In genomic region chr12:113219867-113220266, GRCm38 (mm10) we compare ENCODE assay signal across 10 mouse cellular contexts. TPM values are rescaled to one million over a fixed set of nuclear protein-coding genes. Genes with fewer than 3 reads are reported as not detected.
DNase-seq lines count a peak whose midpoint lies in the region; ATAC-seq and TF ChIP-seq lines count a peak whose summit lies in the region.
"Had no signal": no experiment of that assay in that cellular context is flagged by ENCODE, and none has a peak within 500 bp of the region (broad histone marks: within the 10 kb centered on the region; RNA-seq: fewer than 3 reads in every experiment).

No protein-coding gene starts in this region.

- H3K4me3 ChIP-seq in kidney, embryonic 15.5 days (replicated peaks), result no peak overlapping the region
- H3K4me3 ChIP-seq in limb, embryonic 14.5 days (replicated peaks; ENCODE audit: low read length), result no peak overlapping the region
- H3K4me3 ChIP-seq in neural tube, embryonic 11.5 days (ENCODE audit: low read depth, low read length), result no peak overlapping the region
- H3K4me3 ChIP-seq: embryonic facial prominence, embryonic 13.5 days; myocyte had no signal

- no peak overlapping the region for H3K9ac ChIP-seq in kidney, embryonic 15.5 days
- H3K9ac ChIP-seq in limb, embryonic 14.5 days (ENCODE audit: low read depth, low read length, severe bottlenecking), result no peak overlapping the region
- no peak overlapping the region for H3K9ac ChIP-seq in neural tube, embryonic 11.5 days (ENCODE audit: low read length)
- H3K9ac ChIP-seq: embryonic facial prominence, embryonic 13.5 days had no signal

- no peak for ATAC-seq in kidney, embryonic 15.5 days (replicated peaks; ENCODE audit: low FRiP score)
- ATAC-seq in erythroblast, adult 5-6 weeks (replicated peaks; ENCODE audit: low FRiP score, poor library complexity, severe bottlenecking), result peak; percentile 46
- ATAC-seq in limb, embryonic 14.5 days (ENCODE audit: low FRiP score, low read depth), result no peak
- no peak for ATAC-seq in neural tube, embryonic 11.5 days (ENCODE audit: insufficient read depth, low FRiP score, low TSS enrichment)
- no peak for ATAC-seq in frontal cortex, adult (ENCODE audit: low TSS enrichment)

- TF ChIP-seq POLR2A in limb, embryonic 14.5 days (IDR thresholded peaks at IDR 0.05; ENCODE audit: borderline replicate concordance, extremely low read depth, insufficient read depth, insufficient read length), result no peak

- WGBS in kidney, embryonic 15.5 days, result 45% methylated on average over 4 of the region's 4 CpGs
- WGBS in limb, embryonic 14.5 days, result 43% methylated on average over 4 of the region's 4 CpGs
- 47% methylated on average over 4 of the region's 4 CpGs for whole genome bisulfite sequencing in neural tube, embryonic 11.5 days

- H3K4me1 ChIP-seq in kidney, embryonic 15.5 days, result peaks cover 3% of the 10 kb centered on the region; the same call in 1 of the 2 replicates
- no peaks in the 10 kb centered on the region for H3K4me1 ChIP-seq in limb, embryonic 14.5 days (ENCODE audit: control insufficient read depth, insufficient read depth, low read length)
- H3K4me1 ChIP-seq in neural tube, embryonic 11.5 days (ENCODE audit: control insufficient read depth, insufficient read depth, low read length), result no peaks in the 10 kb centered on the region
- H3K4me1 ChIP-seq: embryonic facial prominence, embryonic 13.5 days had no signal

- no peaks in the 10 kb centered on the region for H3K9me3 ChIP-seq in kidney, embryonic 15.5 days (replicated peaks)
- H3K9me3 ChIP-seq in limb, embryonic 14.5 days (ENCODE audit: control insufficient read depth, low read length), result no peaks in the 10 kb centered on the region
- no peaks in the 10 kb centered on the region for H3K9me3 ChIP-seq in neural tube, embryonic 11.5 days (ENCODE audit: control insufficient read depth, low read length)
- H3K9me3 ChIP-seq: embryonic facial prominence, embryonic 13.5 days had no signal

- H3K36me3 ChIP-seq in kidney, embryonic 15.5 days, result no peaks in the 10 kb centered on the region
- H3K36me3 ChIP-seq in limb, embryonic 14.5 days (ENCODE audit: control insufficient read depth, insufficient read depth, low read length), result no peaks in the 10 kb centered on the region
- no peaks in the 10 kb centered on the region for H3K36me3 ChIP-seq in neural tube, embryonic 11.5 days (ENCODE audit: control insufficient read depth, insufficient read depth, low read length)
- H3K36me3 ChIP-seq: embryonic facial prominence, embryonic 13.5 days had no signal

- no peak overlapping the region for H3K27ac ChIP-seq in kidney, embryonic 15.5 days
- no peak overlapping the region for H3K27ac ChIP-seq in limb, embryonic 14.5 days (replicated peaks; ENCODE audit: low read depth, low read length)
- no peak overlapping the region for H3K27ac ChIP-seq in neural tube, embryonic 11.5 days (ENCODE audit: low read depth, low read length)
- H3K27ac ChIP-seq: embryonic facial prominence, embryonic 13.5 days had no signal

- peak; percentile 28 for DNase-seq in kidney, adult 18-20 months
- DNase-seq in NIH3T3 (ENCODE audit: low read depth), result peak; percentile 49
- DNase-seq in limb, embryonic 14.5 days (ENCODE audit: low spot score), result peak; percentile 35
- peak; percentile 49 for DNase-seq in neural tube, embryonic 11.5 days (ENCODE audit: low spot score)
- no peak for DNase-seq in left cerebral cortex, postnatal 36 days (ENCODE audit: low spot score in 2 of 2)

- H3K27me3 ChIP-seq in kidney, embryonic 15.5 days, result no peaks in the 10 kb centered on the region
- H3K27me3 ChIP-seq in limb, embryonic 14.5 days (ENCODE audit: control insufficient read depth, insufficient read depth, low read length), result no peaks in the 10 kb centered on the region
- no peaks in the 10 kb centered on the region for H3K27me3 ChIP-seq in neural tube, embryonic 11.5 days (ENCODE audit: control insufficient read depth, insufficient read depth, low read length)
- H3K27me3 ChIP-seq: embryonic facial prominence, embryonic 13.5 days had no signal

- H3K4me2 ChIP-seq in kidney, embryonic 15.5 days, result no peak overlapping the region
- H3K4me2 ChIP-seq in limb, embryonic 14.5 days (replicated peaks; ENCODE audit: low read depth, low read length, severe bottlenecking), result no peak overlapping the region
- H3K4me2 ChIP-seq in neural tube, embryonic 11.5 days (ENCODE audit: low read depth), result no peak overlapping the region
- H3K4me2 ChIP-seq: embryonic facial prominence, embryonic 13.5 days had no signal

- intact Hi-C loops in left cerebral cortex, postnatal 36 days (cut with DNase I), result loop anchor here (5.0 to 10.0 kb wide), 2 partner anchors 357 to 765 kb away; no protein-coding TSS in a partner anchor

RNA-seq across cellular contexts. Expression of gene Tmem121, which starts 34.1 kb away (rescaled TPM):
- 9.5 and 10.5 TPM in 2 replicates for polyA plus RNA-seq in kidney, embryonic 15.5 days (2015; fragmentation: Nextera tagmentation; extraction: Ambion mirVana)
- not detected in 2 replicates for total RNA-seq in erythroblast, adult 5-6 weeks (2015; ENCODE audit: low replicate concordance)
- total RNA-seq in erythroblast, adult 5-6 weeks (2017; ENCODE audit: low replicate concordance), result 1.0 TPM in 1 of 2 replicates, not detected in the other
- 29.6 and 43.4 TPM in 2 replicates for polyA plus RNA-seq in limb, embryonic 14.5 days (2012; rRNA removed)
- polyA plus RNA-seq in limb, embryonic 14.5 days (2014; fragmentation: Nextera tagmentation; extraction: Ambion mirVana), result 10.1 and 12.3 TPM in 2 replicates
- polyA plus RNA-seq in neural tube, embryonic 11.5 days (2014; fragmentation: Nextera tagmentation; extraction: Ambion mirVana), result 13.2 and 13.7 TPM in 2 replicates
- 10 to 100 TPM; 24.9 to 31.1 TPM for total RNA-seq in left cerebral cortex, postnatal 36 days (2021)

Comparison
In these comparisons a context has a peak if more than half of its experiments do, and no peak if none do; other contexts are left out.
1. DNase-seq: peak in kidney, adult 18-20 months (single experiment), NIH3T3 (single experiment), limb, embryonic 14.5 days (single experiment) and neural tube, embryonic 11.5 days (single experiment); none in left cerebral cortex, postnatal 36 days (0 of 2).